Mouse (Mus musculus) lung, adult 2 months (tissue): ENCODE results near the gene Lsp1. TPM values are rescaled to one million over a fixed set of nuclear protein-coding genes. Genes with fewer than 3 reads are reported as not detected.

Experiments used
- DNase-seq: peaks from one replicate; pipeline ENCODE4 v3.0.0; 2022
- H3K4me1 ChIP-seq: fragments of 200-500 bp; 2 replicates; pipeline ENCODE4 v1.6.1; 2011; ENCODE audit warnings: low read length; ENCODE audit not compliant: control insufficient read depth, insufficient read depth
- H3K4me3 ChIP-seq: fragments of 200-500 bp; replicated peaks from 2 replicates; pipeline ENCODE3; 2011; ENCODE audit warnings: low read depth, mild to moderate bottlenecking, control low read depth, low read length; ENCODE audit errors: extremely low read depth
- CTCF ChIP-seq: fragments of 200-500 bp; IDR thresholded peaks from 2 replicates; pipeline ENCODE4 v1.5.1; 2011; ENCODE audit warnings: mild to moderate bottlenecking, low read length, control low read depth; ENCODE audit not compliant: insufficient read depth
- POLR2A ChIP-seq: fragments of 200-500 bp; IDR thresholded peaks from 2 replicates; pipeline ENCODE4 v1.6.1; 2011; ENCODE audit warnings: low read depth, mild to moderate bottlenecking, control low read depth, low read length, borderline replicate concordance; ENCODE audit errors: extremely low read depth
- WGBS: fragments of 180-500 bp; shearing (Covaris S2); methylation state at CpG from one replicate; pipeline ENCODE4 v1.1.7; 2018; 5-methylcytosine and 5-hydroxymethylcytosine counted together
- polyA plus RNA-seq: library from polyadenylated mRNA; depleted of rRNA; stranded (reverse); fragments of >200 nt; gene quantifications from 2 replicates; pipeline ENCODE4 v1.2.3, GENCODE M21; 2012

Lsp1 gene
- polyA plus RNA-seq, 1 experiment: 188 TPM

DNA sequence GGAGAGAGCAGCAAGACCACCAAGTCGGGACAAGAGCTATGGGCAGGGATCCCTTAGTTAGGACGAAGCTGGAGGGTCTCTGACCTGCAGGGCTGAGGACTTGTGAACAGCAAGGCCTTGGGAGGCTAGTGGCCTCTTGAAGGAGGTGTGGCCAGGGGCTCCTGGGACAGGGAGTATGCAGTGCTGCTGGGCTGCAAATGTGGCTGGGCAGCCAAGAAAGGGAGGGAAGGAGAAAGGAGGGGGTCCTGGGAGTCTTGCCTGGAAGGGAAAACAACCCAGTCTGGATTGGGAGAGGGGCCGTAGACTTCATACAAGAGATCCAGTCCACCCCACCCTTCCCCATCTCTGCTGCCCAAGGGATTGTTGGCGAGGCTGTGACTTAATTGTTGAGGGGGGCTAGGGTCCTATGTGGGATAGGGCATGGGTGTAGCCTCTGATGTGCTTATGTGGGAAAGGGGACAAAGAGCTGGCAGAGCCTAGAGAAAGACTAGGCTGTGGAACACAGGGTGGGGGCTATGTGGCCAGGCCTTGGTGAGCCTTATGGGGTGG lies 71.4 kb downstream of the Lsp1 start:
- WGBS: 67% methylated on average over 4 of the region's 4 CpGs
- Histone ChIP-seq H3K4me3 (no peak overlapping the region), H3K4me1 (peaks cover 3% of the 10 kb centered on the region; the same call in 1 of the 2 replicates)
- DNase-seq: no peak
- TF ChIP-seq CTCF (no peak), POLR2A (no peak)

DNA sequence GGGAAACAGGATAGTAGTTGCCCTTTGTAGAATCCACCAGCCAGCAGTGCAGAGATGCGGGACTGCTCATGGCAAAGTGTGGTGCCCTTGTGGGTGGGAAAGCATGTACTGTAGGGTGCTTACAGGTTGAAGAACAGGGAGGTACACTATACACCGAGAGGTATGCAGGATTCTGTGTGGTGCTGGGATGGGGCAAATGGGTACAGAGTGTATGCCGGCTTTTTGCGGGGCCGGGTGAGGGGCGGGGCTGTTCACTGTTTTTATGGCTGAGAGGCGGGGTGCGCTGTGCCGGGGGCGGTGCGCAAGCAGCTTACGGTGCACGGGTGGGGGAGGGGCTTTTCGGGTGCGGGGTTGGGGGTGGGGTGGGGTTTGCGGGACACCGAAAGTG lies 72.1 kb downstream of the Lsp1 start, which contains the start of gene Mrpl23:
Gene Mrpl23 (plus strand): TSS at position 16 of the 388 bp plus-strand sequence.
- peak within 1 kb of the TSS; percentile 84 for H3K4me3 ChIP-seq
- DNase-seq: no peak
- 3% methylated on average over 15 of the region's 17 CpGs for WGBS
- H3K4me1 ChIP-seq: peaks cover 3% of the 10 kb centered on the region; the same call in 1 of the 2 replicates
- TF ChIP-seq CTCF (no peak), POLR2A (no peak)

DNA sequence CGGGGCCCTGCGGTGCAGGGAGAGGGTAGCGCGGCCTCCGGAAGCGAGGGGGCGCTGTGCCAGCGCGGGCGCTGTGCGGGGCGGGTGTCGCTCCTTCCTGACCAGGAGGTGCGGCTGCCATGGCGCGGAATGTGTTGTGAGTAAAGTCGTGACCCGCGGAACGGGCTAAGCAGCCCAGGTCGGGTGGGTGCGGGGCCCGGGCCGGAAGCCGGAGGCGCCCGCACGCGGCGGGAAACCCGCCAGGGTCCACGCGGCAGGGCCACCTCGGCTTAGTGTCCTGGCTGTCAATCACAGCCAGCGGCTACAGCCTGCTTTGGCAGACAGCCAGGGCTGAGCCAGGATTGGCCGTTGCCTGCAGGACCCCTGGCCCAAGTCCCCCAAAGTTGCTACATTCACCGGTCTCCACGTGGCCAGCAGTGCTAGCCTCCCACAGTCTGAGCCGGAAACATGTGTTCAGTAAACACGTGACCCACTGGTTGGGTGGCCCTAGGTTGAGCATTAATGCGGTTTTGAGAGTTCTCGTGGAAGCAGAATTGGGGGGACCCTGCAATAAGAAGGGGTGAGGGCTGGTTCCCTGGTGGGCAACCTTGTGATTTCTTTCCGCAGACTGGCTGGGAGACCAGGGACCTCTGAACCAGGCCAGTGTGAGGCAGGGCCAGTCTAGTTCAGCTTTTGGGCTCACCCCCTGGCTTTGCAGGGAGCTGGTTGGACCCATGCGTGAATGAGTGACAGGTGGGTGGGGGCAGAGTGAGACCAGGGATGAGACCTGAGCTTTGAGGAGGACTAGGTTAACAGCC lies 72.6 kb downstream of the Lsp1 start:
- 1% methylated on average over 44 of the region's 44 CpGs for WGBS
- Histone ChIP-seq H3K4me1 (peaks cover 3% of the 10 kb centered on the region; the same call in 1 of the 2 replicates), H3K4me3 (peak overlapping the region; percentile 84)
- TF ChIP-seq CTCF (peak; percentile 64), POLR2A (peak; percentile 38; the same call in 1 of the 2 replicates)
- peak; percentile 85 for DNase-seq

DNA sequence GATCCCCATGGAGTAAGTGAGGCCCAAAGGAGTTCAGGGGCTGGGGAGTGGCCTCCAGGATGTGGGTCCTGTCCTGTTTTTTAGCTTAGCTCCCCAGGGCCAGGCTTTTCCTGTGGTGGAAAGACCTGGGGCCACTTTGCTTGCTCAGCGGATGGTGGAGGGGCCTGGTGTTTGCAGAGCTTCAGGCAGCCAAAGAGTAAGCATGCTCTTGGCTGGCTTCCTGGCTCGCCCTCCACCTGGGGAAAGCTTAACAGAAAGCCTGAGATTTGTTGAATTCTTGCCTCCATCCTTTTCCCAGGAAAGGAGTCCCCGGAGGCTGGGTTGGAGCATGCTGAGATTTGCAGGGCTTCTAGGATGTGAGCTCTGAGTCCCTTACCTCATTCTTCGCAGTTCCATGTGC lies 74.5 kb downstream of the Lsp1 start:
- no peak for TF ChIP-seq POLR2A
- no peak for TF ChIP-seq CTCF
- H3K4me1 ChIP-seq: peaks cover 3% of the 10 kb centered on the region; the same call in 1 of the 2 replicates
- DNase-seq: no peak
- WGBS: 62% methylated on average over 4 of the region's 4 CpGs
- no peak overlapping the region for H3K4me3 ChIP-seq

DNA sequence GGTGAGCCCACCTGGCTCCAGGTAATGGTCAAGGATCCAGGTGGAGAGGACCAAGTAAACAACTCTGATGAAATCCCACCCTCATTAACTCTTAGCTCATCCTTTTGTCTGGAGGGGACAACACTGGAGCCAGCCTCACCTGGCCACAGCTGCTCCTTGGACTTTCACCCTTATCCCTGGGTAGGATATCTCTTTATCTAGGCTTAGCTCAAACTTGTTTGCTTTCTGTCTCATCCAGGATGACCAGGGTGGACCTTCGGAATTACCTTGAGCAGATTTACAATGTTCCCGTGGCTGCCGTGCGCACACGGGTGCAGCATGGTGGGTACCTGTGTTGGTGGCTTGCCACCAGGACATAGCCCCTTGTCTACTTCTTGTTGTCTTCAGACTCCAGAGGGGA lies 75.2 kb downstream of the Lsp1 start:
- WGBS: 94% methylated on average over 5 of the region's 5 CpGs
- DNase-seq: no peak
- Histone ChIP-seq H3K4me1 (peaks cover 3% of the 10 kb centered on the region; the same call in 1 of the 2 replicates), H3K4me3 (no peak overlapping the region)
- no peak for TF ChIP-seq CTCF
- no peak for TF ChIP-seq POLR2A

DNA sequence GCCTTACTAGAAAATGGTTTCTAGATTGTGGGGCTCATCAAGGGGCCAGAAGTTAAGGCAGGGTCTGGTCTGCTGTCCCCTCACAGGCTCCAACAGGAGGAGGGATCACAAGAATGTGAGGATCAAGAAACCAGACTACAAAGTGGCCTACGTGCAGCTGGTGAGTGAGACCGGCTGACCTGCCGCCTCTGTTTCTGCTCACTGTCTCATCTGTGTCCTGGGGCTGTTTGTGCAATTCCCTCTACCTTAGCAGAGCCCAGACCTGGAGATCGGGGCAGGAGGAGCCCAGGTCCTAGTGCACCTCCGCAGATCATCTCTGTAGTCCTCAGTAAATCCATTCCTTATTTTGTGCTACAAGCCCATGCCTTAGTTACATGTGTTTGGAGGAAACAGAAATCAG lies 76.6 kb downstream of the Lsp1 start:
- no peak for TF ChIP-seq CTCF
- TF ChIP-seq POLR2A: no peak
- H3K4me3 ChIP-seq: no peak overlapping the region
- WGBS: 86% methylated on average over 5 of the region's 5 CpGs
- DNase-seq: no peak
- peaks cover 3% of the 10 kb centered on the region; the same call in 1 of the 2 replicates for H3K4me1 ChIP-seq

DNA sequence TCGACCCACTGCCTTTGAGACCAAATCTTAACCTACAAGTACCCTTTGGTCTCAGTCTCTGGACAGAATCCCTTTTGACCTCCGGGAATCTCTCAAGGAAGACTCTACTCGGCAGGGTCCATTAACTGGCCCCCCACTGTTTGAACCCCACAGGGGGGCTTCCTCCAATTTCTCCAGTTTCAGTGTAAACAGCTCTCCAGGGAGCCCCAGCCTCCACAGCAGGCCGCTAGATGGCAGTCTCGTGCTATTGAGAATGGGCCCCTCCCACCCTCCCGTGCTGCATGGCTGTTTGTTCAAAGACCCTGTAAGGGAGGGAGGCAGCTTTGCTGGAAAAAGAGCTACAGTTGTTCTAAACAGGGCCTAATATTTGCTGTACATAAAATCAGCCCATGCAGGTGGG lies 77.3 kb downstream of the Lsp1 start:
- peak; percentile 38 for DNase-seq

DNA sequence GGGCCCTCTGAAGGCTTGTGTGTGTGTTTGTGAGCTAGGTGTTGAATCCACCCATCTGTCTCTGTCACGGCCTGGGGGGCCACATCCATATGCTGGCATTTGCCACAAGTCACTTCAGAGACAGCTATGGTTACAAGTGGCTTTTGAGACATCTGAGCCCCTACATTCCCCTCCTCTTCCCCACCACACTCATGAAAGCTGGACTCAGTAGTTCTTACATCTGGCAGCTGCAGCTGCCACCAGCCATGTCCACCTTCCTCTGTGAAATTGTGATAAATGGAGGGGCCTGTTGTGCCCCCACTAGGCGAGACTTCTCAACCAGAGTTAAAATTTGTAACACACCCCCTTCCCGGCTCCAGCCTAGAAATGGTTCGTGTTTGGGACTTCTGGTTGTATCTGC lies 77.7 kb downstream of the Lsp1 start:
- peaks cover 3% of the 10 kb centered on the region; the same call in 1 of the 2 replicates for H3K4me1 ChIP-seq
- no peak for DNase-seq

More for the DNA sequence above, 77.3 kb downstream of the Lsp1 start:
- Histone ChIP-seq H3K4me3 (no peak overlapping the region), H3K4me1 (peaks cover 3% of the 10 kb centered on the region; the same call in 1 of the 2 replicates)
- WGBS: 16% methylated on average over 6 of the region's 6 CpGs
- TF ChIP-seq POLR2A: no peak
- TF ChIP-seq CTCF: peak; percentile 58

DNA sequence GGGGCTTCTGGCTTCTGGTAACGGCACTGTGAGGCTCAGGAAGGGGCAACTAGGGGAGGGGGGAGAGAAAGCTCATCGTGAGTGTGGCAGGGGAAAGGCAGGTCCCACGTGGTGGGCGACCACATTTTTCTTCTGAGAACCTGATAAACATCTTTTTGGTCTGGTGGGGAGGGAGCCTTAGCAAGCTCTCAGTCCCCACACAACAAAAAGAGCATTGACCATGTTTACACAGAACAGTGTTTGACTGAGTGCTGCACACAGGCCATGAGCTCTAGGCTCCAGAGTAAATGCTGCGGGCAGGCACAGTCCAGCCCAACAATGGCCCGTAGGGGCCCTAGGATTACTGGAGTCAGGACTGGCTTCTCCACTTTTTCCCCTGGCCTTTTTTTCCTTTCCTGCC lies 78.2 kb downstream of the Lsp1 start:
- 53% methylated on average over 6 of the region's 6 CpGs for WGBS
- no peak for TF ChIP-seq CTCF
- no peak for TF ChIP-seq POLR2A
- Histone ChIP-seq H3K4me1 (no peaks in the 10 kb centered on the region), H3K4me3 (no peak overlapping the region)
- DNase-seq: no peak

More for the DNA sequence above, 77.7 kb downstream of the Lsp1 start:
- H3K4me3 ChIP-seq: no peak overlapping the region
- WGBS: 72% methylated on average over 4 of the region's 4 CpGs
- no peak for TF ChIP-seq CTCF
- TF ChIP-seq POLR2A: no peak
